Mouse (Mus musculus): ENCODE measurements around the gene Gse1. TPM values are rescaled to one million over a fixed set of nuclear protein-coding genes. Genes with fewer than 3 reads are reported as not detected.
A peak's percentile ranks its signal among the peaks of the same experiment; 100 is the strongest.
"Not testable (repeated sequence)": the region's sequence is repeated elsewhere in the genome, so short reads cannot be mapped to it uniquely, and the experiment has no call there.

Gse1 gene
- polyA plus RNA-seq, 1 experiment: 45.8 TPM

DNA sequence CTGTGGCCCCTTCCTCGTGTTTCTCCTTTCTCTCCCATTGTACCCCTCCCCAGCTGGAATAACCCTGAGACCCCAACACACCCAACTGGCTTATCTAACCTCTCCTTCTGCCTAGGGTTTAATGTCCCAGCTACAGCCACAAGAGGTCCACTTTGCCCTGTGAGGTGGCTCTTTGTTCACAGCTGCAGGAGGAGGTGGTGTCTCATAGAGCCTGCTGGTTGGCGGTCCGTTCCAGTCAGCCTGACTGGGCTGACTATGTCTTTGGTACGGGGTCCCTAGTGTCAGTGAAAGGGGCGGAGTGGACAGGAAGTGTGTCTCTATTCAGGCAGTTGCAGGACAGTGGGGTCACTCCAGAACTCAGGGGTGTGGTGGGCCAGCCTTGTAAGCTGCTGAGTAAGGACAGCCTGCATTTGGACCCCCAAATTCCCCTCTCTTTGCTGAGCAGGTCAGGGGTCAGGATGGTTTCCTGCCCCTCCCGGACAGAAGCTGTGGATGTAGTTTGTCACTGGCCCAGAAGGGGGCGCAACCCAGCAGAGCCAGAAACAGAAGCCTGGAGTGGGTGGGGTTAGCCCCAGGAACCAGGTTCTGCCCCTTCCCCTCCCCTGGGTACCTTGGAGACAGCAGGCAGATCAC lies 136.0 kb downstream of the Gse1 start:
- WGBS: 17% methylated on average over 7 of the region's 7 CpGs
- Histone ChIP-seq H3K27ac (ENCODE audit: control insufficient read depth, insufficient read depth, low read depth, low read length, poor library complexity) (peak overlapping the region; percentile 42), H3K4me3 (replicated peaks; ENCODE audit: control insufficient read depth, low read depth, low read length) (no peak overlapping the region), H3K4me1 (ENCODE audit: control insufficient read depth, insufficient read depth, low read length) (peaks cover 4% of the 10 kb centered on the region; the same call in 1 of the 2 replicates)
- peak; percentile 70 for TF ChIP-seq CTCF (IDR thresholded peaks at IDR 0.05; ENCODE audit: control insufficient read depth, insufficient read depth, low read length)
- TF ChIP-seq POLR2A (IDR thresholded peaks at IDR 0.05; ENCODE audit: borderline replicate concordance, control insufficient read depth, low read depth, low read length): no peak

DNA sequence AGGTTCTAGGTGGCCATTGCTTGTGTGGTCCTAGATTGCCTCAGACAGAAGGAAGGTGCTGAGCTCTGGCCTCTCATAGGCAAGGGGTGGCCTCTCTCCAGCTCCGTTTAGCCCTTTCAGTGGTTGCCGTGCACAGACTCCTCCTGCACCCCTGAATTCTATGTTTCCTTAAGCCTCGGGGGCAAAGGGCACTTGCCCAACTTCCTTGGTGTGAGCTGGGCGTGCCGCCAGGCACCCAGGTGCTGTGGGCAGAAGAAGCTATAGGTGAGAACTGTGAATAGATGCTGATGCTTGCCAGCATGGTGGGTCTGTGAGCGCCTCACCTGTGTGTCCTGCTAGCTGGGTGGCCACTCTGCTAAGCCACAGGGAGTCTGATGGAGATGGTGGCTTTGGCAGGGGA lies 138.6 kb downstream of the Gse1 start:
- no peak overlapping the region for H3K27ac ChIP-seq (ENCODE audit: control insufficient read depth, insufficient read depth, low read depth, low read length, poor library complexity)
- peaks cover 6% of the 10 kb centered on the region; the same call in 1 of the 2 replicates for H3K4me1 ChIP-seq (ENCODE audit: control insufficient read depth, insufficient read depth, low read length)
- TF ChIP-seq CTCF (IDR thresholded peaks at IDR 0.05; ENCODE audit: control insufficient read depth, insufficient read depth, low read length): no peak
- TF ChIP-seq POLR2A (IDR thresholded peaks at IDR 0.05; ENCODE audit: borderline replicate concordance, control insufficient read depth, low read depth, low read length): no peak
- WGBS: 64% methylated on average over 6 of the region's 6 CpGs
- H3K4me3 ChIP-seq (replicated peaks; ENCODE audit: control insufficient read depth, low read depth, low read length): no peak overlapping the region

DNA sequence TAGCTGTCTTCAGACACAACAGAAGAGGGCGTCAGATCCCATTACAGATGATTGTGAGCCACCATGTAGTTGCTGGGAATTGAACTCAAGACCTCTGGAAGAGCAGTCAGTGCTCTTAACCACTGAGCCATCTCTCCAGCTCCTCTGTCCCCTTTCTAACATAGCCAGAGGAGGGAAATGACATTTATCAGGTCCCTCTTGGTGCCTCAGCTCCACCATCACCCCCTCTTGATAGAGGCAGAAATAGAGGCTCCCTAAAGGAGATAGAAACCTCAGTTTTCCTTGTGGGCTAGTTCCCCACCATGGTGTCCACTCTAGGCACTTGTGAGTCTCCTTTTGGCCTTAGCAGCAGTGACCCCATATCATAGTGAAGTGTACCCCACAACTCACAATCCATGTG lies 139.9 kb downstream of the Gse1 start:
- peak overlapping the region; percentile 81 for H3K27ac ChIP-seq (ENCODE audit: control insufficient read depth, insufficient read depth, low read depth, low read length, poor library complexity)
- peaks cover 12% of the 10 kb centered on the region for H3K4me1 ChIP-seq (ENCODE audit: control insufficient read depth, insufficient read depth, low read length)
- H3K4me3 ChIP-seq (replicated peaks; ENCODE audit: control insufficient read depth, low read depth, low read length): not testable (repeated sequence)
- 57% methylated on average over 1 of the region's 1 CpGs for WGBS

DNA sequence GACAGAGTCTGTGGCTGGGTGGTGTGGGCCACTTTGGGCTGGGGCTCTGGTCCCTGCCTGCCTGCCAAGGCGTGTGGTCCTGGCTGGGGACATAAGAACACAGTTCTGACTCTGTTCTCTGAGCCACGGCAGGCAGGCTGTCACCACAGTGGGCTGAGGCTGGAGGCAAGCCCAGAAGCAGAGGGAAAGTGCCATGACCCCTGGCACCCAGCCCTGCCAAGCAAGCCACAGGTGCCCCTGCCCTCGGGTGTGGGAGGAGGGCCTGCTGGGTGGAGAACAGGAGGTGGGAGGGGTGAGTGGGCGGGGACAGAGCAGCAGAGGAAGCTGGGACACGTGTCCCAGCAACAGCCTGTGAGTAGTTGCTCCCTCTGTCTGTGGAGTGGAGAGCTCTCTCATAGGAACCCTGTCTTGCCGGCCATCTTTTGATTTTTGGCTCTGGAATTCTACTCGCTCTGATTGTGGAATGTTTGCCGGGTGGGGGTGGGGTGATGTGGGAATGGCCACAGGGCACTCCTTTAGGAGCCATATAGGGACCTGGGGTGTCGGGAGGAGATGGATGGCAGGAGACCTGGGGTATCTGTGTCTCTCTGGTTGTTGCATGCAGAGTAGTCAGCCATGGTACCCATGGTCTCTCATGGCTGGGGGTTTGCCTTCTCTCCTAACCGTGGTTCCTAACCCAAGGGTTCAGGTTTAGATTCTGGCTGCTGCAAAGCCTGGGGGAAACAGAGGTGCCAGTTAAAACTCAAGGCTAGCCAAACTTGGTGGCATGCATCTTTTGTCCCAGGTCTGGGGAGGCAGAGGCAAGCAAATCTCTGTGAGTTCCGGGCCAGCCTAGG lies 140.8 kb downstream of the Gse1 start:
- WGBS: 8% methylated on average over 11 of the region's 11 CpGs
- peak overlapping the region; percentile 52 for H3K4me3 ChIP-seq (replicated peaks; ENCODE audit: control insufficient read depth, low read depth, low read length)
- H3K4me1 ChIP-seq (ENCODE audit: control insufficient read depth, insufficient read depth, low read length): peaks cover 12% of the 10 kb centered on the region
- H3K27ac ChIP-seq (ENCODE audit: control insufficient read depth, insufficient read depth, low read depth, low read length, poor library complexity): peak overlapping the region; percentile 93
- TF ChIP-seq CTCF (IDR thresholded peaks at IDR 0.05; ENCODE audit: control insufficient read depth, insufficient read depth, low read length) (peak; percentile 36; the same call in 1 of the 2 replicates), POLR2A (IDR thresholded peaks at IDR 0.05; ENCODE audit: borderline replicate concordance, control insufficient read depth, low read depth, low read length) (peak; percentile 84; the same call in 1 of the 2 replicates)

DNA sequence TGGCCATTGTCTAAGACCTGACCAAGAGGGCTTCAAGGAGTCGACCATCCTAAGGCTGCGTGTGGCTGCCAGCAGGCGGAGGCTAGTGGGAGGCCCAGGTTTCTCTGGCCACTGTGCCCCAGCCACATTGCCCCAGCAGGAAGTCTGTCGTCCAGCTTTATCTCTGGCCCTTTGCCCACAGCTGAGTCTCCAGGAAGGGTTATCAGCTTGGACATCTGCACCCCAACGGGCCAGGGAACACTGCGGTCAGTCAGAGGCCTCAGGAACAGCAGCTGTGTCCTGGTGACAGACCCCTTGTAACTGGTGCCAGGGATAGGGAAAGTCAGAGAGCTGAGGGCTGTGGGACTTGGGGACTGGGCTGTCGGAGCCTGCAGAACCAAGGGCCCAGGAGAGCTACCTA lies 141.7 kb downstream of the Gse1 start:
- TF ChIP-seq CTCF (IDR thresholded peaks at IDR 0.05; ENCODE audit: control insufficient read depth, insufficient read depth, low read length): 0 out of 2 replicates have a peak, but pooled peaks have one; percentile 18
- peak; percentile 87; the same call in 1 of the 2 replicates for TF ChIP-seq POLR2A (IDR thresholded peaks at IDR 0.05; ENCODE audit: borderline replicate concordance, control insufficient read depth, low read depth, low read length)
- 11% methylated on average over 7 of the region's 7 CpGs for WGBS
- peak overlapping the region; percentile 93 for H3K27ac ChIP-seq (ENCODE audit: control insufficient read depth, insufficient read depth, low read depth, low read length, poor library complexity)
- H3K4me3 ChIP-seq (replicated peaks; ENCODE audit: control insufficient read depth, low read depth, low read length): peak overlapping the region; percentile 36
- H3K4me1 ChIP-seq (ENCODE audit: control insufficient read depth, insufficient read depth, low read length): peaks cover 11% of the 10 kb centered on the region

DNA sequence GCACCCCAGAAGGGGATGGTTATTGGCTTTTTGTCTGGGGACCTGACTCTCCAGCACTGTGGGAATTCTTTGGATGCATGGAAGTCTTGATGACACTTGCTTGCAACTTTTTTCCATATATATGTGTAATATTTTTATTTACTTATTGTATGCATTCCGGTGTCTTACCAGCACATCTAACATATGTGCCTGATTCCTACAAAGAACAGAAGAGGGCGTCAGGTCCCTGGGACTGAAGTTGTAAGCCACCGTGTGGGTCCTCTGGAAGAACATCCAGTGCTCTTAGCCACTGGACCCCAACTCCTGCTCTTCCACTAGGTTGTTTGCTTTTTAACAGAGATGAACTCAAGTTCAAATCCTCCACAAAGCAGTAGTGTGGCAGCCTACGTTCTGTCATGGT lies 142.2 kb downstream of the Gse1 start:
- WGBS: 19% methylated on average over 4 of the region's 4 CpGs
- no peak overlapping the region for H3K4me3 ChIP-seq (replicated peaks; ENCODE audit: control insufficient read depth, low read depth, low read length)
- peak overlapping the region; percentile 93 for H3K27ac ChIP-seq (ENCODE audit: control insufficient read depth, insufficient read depth, low read depth, low read length, poor library complexity)
- TF ChIP-seq CTCF (IDR thresholded peaks at IDR 0.05; ENCODE audit: control insufficient read depth, insufficient read depth, low read length) (no peak; the same call in 1 of the 2 replicates), POLR2A (IDR thresholded peaks at IDR 0.05; ENCODE audit: borderline replicate concordance, control insufficient read depth, low read depth, low read length) (no peak)
- peaks cover 11% of the 10 kb centered on the region for H3K4me1 ChIP-seq (ENCODE audit: control insufficient read depth, insufficient read depth, low read length)

DNA sequence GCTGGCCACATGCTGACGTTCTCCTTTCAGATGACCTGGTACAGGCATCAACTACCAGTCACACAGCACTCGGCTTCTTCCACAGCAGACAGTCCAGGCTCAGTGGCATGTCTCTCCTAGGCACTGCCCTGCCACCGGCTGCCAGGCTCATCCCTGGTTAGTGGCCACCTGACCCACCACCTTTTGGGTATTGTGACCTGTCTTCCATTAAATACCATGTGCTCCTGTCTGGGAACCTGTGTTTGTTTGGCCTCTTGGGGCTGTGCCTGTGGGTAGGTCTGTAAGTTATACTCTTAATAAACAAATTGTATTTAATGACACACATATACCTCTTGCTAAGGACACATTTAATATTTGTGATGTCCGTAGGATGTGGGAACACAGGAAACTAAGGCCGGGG lies 142.9 kb downstream of the Gse1 start:
- H3K4me1 ChIP-seq (ENCODE audit: control insufficient read depth, insufficient read depth, low read length): peaks cover 15% of the 10 kb centered on the region
- H3K27ac ChIP-seq (ENCODE audit: control insufficient read depth, insufficient read depth, low read depth, low read length, poor library complexity): peak overlapping the region; percentile 67
- WGBS: 40% methylated on average over 5 of the region's 5 CpGs
- no peak for TF ChIP-seq POLR2A (IDR thresholded peaks at IDR 0.05; ENCODE audit: borderline replicate concordance, control insufficient read depth, low read depth, low read length)
- TF ChIP-seq CTCF (IDR thresholded peaks at IDR 0.05; ENCODE audit: control insufficient read depth, insufficient read depth, low read length): no peak
- H3K4me3 ChIP-seq (replicated peaks; ENCODE audit: control insufficient read depth, low read depth, low read length): no peak overlapping the region

DNA sequence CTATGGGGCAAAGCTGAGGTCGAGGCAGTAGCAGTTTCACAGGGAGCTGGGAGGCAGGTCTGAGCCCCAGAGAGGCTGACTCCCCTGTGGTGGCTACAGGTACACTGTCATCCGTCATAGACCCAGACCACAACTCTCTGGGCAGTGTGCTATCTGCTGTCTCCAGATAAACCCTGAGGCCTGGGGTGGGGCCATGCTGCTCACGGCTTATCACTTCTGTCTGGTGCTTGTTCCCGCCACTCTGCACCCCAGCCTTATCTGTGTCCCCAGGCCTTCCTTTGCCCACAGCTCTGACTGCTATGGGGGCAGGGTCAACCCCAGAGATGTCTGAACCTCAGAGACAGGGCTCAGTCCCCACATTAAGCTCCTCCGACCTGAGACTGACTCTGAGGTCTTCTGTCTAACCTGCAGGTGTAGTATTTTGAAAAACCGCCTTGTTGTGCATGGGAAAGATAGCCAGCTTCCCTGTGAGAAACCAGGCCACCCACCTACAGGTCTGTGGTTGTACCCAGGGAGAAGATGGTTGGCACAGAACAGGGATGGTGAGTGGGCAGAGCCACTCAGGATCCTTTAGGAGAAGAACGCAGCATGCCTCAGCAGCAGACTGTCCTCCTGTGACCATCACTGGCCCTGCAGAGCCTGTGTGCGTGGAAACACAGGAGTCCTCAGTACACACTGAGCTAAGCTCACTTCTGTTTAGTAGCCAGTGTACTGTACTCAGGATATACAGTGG lies 143.6 kb downstream of the Gse1 start:
- Histone ChIP-seq H3K27ac (ENCODE audit: control insufficient read depth, insufficient read depth, low read depth, low read length, poor library complexity) (peak overlapping the region; percentile 75), H3K4me1 (ENCODE audit: control insufficient read depth, insufficient read depth, low read length) (peaks cover 15% of the 10 kb centered on the region), H3K4me3 (replicated peaks; ENCODE audit: control insufficient read depth, low read depth, low read length) (no peak overlapping the region)
- 34% methylated on average over 8 of the region's 8 CpGs for WGBS
- TF ChIP-seq POLR2A (IDR thresholded peaks at IDR 0.05; ENCODE audit: borderline replicate concordance, control insufficient read depth, low read depth, low read length): peak; percentile 70
- no peak for TF ChIP-seq CTCF (IDR thresholded peaks at IDR 0.05; ENCODE audit: control insufficient read depth, insufficient read depth, low read length)
